Mouse (Mus musculus): Measurements from ENCODE around the gene Recql5. TPM values are rescaled to one million over a fixed set of nuclear protein-coding genes. Genes with fewer than 3 reads are reported as not detected.

Gene Recql5
- polyA plus RNA-seq (2012; ENCODE audit: low replicate concordance), result 24.4 and 46.6 TPM in 2 replicates

GRCm38 (mm10) chr11:115933108-115933746, at the start of gene Recql5, which contains the start of gene Sap30bp:
Gene Recql5 (minus strand): TSS chr11:115933477.
Gene Sap30bp (plus strand): TSS chr11:115933282.

DNA sequence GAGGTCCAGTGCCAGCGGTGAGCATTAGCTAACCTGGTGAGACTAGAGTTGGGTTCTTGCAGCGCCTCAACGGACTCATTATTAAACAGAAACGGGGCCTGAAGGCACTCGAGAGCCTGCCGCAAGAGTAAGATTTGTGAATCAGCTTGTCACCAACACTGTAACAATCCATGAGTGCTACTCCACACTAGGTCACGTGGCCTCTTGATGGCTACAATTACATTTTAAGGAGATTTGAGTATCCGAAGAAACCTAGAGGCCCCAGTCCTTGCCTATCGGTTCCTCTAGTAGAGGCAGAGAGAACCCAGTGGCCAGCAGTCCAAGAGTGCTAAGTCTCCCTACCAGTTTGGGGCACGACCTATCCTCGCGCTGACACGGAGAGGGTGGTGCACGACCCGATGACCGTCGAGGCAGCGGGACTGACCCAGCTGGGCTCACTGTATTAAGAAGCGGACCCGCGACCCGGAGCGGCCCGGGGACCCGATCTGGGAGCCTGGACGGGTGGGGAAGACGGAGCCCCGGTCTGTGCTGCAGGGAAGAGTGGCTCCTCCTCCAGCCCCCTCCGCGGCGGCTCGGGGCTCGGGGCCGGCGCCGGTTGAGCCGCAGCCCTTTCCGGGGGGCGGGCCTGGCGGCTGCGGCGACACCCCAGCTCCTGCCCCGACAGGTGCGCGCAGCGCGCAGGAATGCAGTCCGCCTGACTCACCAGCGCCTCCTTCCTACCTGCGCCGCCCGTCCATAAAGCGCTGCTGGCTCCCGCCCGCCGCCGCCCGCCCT, 41.2 kb upstream of the Recql5 start, which contains the start of gene Itgb4:
TSS of gene Itgb4 (plus strand) at position 401 of the 774 bp plus-strand sequence.

GRCm38 (mm10) chr11:115911632-115912376, 21.5 kb downstream of the Recql5 start, which contains the start of gene Smim6:
Gene Smim6 (plus strand): TSS chr11:115912017.

DNA sequence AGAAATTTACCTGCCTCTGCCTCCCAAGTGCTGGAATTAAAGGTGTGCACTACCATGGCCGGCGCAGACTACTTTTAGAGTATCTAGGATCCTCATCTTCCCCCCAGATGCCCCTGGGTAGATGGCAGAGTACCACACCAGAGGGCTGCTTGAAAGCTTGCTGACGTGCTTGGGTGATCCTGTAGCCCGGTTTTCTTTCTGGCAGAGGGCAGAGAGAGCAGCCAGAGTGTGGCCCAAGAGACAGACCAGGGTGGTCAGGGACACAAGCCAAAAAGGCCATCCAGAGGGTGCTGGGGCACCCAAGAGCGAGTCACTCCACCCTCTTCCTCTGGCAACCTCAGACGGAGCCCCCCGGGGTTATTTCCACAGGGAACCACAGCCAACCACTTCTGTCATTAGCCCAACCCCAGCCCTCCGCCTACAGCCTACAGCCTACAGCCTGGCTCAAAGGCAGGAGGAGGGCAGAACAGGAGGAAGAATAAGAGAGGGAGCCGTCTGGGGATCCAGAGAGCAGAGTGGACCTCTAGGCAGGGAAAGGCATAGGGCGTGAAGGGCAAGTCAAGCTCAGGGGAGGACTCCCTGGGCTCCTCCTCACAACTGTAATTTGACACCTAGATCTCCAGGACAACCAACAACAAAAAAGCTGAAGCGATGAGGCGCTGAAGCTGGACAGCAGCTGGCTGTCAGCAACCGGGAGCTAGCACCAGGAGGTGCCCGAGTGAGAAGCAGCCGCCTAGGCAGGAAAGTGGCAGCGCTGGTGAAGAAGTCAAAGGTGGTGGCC, 33.6 kb downstream of the Recql5 start, which contains the start of gene Smim5:
TSS of gene Smim5 (plus strand) at position 481 of the 781 bp plus-strand sequence.

DNA sequence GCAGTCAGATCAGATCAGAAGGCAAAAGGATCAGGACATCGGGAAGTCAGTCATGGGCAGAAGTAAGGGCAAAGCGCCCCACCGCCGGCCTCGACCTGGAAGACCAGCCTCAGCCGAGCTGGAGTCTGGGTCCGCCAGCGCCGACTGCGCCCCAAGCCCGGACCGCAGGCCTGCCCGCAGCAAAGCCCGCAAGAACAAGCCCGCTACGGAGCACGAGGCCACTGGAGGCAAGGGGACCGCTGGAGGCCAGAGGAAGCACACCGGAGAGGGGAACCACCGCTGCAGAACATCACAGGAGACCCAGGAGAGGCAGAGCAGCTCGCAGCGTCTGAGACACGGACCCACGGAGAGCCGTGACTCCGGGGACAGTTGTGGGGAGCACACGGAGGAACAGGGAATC, 74.9 kb downstream of the Recql5 start, which contains the start of gene Myo15b:
TSS of gene Myo15b (plus strand) at position 53 of the 400 bp plus-strand sequence.

Other genes starting within 250 kb of the Recql5 start
- 109 and 136 TPM in 2 replicates for gene Grb2, start 224.9 kb downstream of the Recql5 start, polyA plus RNA-seq (2012; ENCODE audit: low replicate concordance)
- 59.6 and 65.3 TPM in 2 replicates for gene Tmem94, start 168.0 kb downstream of the Recql5 start, polyA plus RNA-seq (2012; ENCODE audit: low replicate concordance)
- 11.7 and 18.4 TPM in 2 replicates for gene Caskin2, start 119.8 kb downstream of the Recql5 start, polyA plus RNA-seq (2012; ENCODE audit: low replicate concordance)
- gene Tsen54, start 118.8 kb downstream of the Recql5 start, polyA plus RNA-seq (2012; ENCODE audit: low replicate concordance), result 40.7 and 86.6 TPM in 2 replicates
- 57.0 and 71.0 TPM in 2 replicates for gene Llgl2, start 109.4 kb downstream of the Recql5 start, polyA plus RNA-seq (2012; ENCODE audit: low replicate concordance)
- gene Myo15b, start 75.1 kb downstream of the Recql5 start, polyA plus RNA-seq (2012; ENCODE audit: low replicate concordance), result 0.19 and 0.26 TPM in 2 replicates
- 5.0 and 7.0 TPM in 2 replicates for gene Smim5, start 33.5 kb downstream of the Recql5 start, polyA plus RNA-seq (2012; ENCODE audit: low replicate concordance)
- 0.29 TPM in 1 of 2 replicates, not detected in the other for gene Smim6, start 21.5 kb downstream of the Recql5 start, polyA plus RNA-seq (2012; ENCODE audit: low replicate concordance)
- gene Sap30bp, start 195 bp downstream of the Recql5 start, polyA plus RNA-seq (2012; ENCODE audit: low replicate concordance), result 15.9 and 37.4 TPM in 2 replicates
- 0.18 and 0.31 TPM in 2 replicates for gene Itgb4, start 41.2 kb upstream of the Recql5 start, polyA plus RNA-seq (2012; ENCODE audit: low replicate concordance)
- 21.0 and 29.6 TPM in 2 replicates for gene Galk1, start 79.2 kb upstream of the Recql5 start, polyA plus RNA-seq (2012; ENCODE audit: low replicate concordance)
- 458 and 1,037 TPM in 2 replicates for gene H3f3b, start 94.5 kb upstream of the Recql5 start, polyA plus RNA-seq (2012; ENCODE audit: low replicate concordance)
- gene Unk, start 96.8 kb upstream of the Recql5 start, polyA plus RNA-seq (2012; ENCODE audit: low replicate concordance), result 65.3 and 71.0 TPM in 2 replicates
- gene Unc13d, start 144.5 kb upstream of the Recql5 start, polyA plus RNA-seq (2012; ENCODE audit: low replicate concordance), result 139 and 389 TPM in 2 replicates
- 508 and 688 TPM in 2 replicates for gene Wbp2, start 153.5 kb upstream of the Recql5 start, polyA plus RNA-seq (2012; ENCODE audit: low replicate concordance)
- 5.8 and 8.8 TPM in 2 replicates for gene Trim47, start 193.7 kb upstream of the Recql5 start, polyA plus RNA-seq (2012; ENCODE audit: low replicate concordance)
- 10.8 and 13.2 TPM in 2 replicates for gene Trim65, start 197.7 kb upstream of the Recql5 start, polyA plus RNA-seq (2012; ENCODE audit: low replicate concordance)
- gene Mrpl38, start 205.4 kb upstream of the Recql5 start, polyA plus RNA-seq (2012; ENCODE audit: low replicate concordance), result 62.8 and 112 TPM in 2 replicates
- gene Fbf1, start 234.7 kb upstream of the Recql5 start, polyA plus RNA-seq (2012; ENCODE audit: low replicate concordance), result 14.2 and 19.6 TPM in 2 replicates

Data from hematopoietic multipotent progenitor cell, adult 10-12 weeks (in vitro differentiated cells).